Mouse (Mus musculus): ENCODE data around the gene Clec4a1. TPM values are rescaled to one million over a fixed set of nuclear protein-coding genes. Genes with fewer than 3 reads are reported as not detected.

Gene Clec4a1
- polyA plus RNA-seq, 1 experiment: not detected

DNA sequence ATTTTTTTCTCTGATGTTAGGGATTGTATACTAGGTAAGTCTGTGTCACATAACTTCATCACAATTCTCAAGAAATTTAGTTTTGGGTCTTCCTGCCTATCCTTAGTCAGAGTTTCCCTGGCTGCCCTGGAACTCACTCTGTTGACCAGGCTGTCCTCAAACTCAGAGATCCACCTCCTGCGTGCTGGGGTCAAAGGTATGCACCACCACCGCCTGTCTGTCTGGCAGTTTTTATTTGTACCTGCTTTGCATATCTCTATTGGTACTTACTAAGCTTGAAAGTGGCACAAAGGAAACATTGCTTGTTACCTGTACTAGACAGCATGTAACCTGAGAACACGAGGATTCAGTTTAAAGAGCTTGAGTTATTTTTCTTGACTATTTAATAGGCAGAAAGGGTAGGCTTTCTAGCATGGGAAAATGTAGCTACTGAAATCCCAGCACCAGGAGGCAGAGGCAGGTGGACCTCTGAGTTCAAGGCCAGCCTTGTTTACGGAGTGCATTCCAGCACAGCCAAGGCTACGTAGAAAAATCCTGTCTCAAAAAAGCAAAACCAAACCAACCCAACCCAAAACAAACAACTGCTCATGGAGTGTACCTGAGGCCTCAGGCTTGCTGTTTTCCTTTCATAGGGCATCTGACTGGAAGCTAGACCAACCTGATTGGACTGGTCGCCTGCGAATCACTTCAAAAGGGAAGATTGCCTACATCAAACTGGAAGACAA, 41.7 kb upstream of the Clec4a1 start:
- Histone ChIP-seq H3K4me3 (ENCODE audit: low read depth, low read length) (no peak overlapping the region), H3K36me3 (ENCODE audit: control insufficient read depth, insufficient read depth, low read length, poor library complexity, severe bottlenecking) (peaks cover 66% of the 10 kb centered on the region), H3K9ac (ENCODE audit: low read depth, poor library complexity, severe bottlenecking) (no peak overlapping the region), H3K4me1 (ENCODE audit: control insufficient read depth, insufficient read depth, low read length) (no peaks in the 10 kb centered on the region), H3K27me3 (ENCODE audit: control insufficient read depth, insufficient read depth, low read length, poor library complexity, severe bottlenecking) (no peaks in the 10 kb centered on the region), H3K9me3 (replicated peaks; ENCODE audit: control insufficient read depth, insufficient read depth, low read length, poor library complexity, severe bottlenecking) (no peaks in the 10 kb centered on the region), H3K27ac (ENCODE audit: insufficient read depth, low read length) (no peak overlapping the region)
- TF ChIP-seq EP300 (IDR thresholded peaks at IDR 0.05; ENCODE audit: insufficient read depth, low read depth, low read length) (no peak), POLR2A (IDR thresholded peaks at IDR 0.05; ENCODE audit: insufficient read depth, low read length) (no peak), CTCF (IDR thresholded peaks at IDR 0.05; ENCODE audit: low read depth, low read length) (no peak)

DNA sequence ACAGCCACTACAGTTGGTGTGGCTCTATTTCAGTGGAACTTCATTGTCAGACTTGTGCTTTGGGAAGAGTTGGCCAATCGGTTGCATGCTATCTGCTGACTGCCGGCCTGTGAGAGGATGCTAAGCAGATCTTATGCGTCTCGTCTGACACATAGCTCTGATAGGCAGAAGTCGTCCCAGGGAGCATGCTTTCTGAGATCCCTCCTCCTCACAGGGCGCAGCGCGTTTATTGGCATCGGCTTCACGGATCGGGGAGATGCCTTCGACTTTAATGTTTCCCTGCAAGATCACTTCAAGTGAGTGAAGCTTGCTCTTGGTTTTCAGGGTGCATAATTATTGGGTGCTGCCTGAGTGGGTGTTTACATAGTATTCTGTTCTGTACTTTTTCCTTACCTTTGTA, 40.4 kb upstream of the Clec4a1 start:
- Histone ChIP-seq H3K27ac (ENCODE audit: insufficient read depth, low read length) (no peak overlapping the region), H3K9me3 (replicated peaks; ENCODE audit: control insufficient read depth, insufficient read depth, low read length, poor library complexity, severe bottlenecking) (no peaks in the 10 kb centered on the region), H3K9ac (ENCODE audit: low read depth, poor library complexity, severe bottlenecking) (no peak overlapping the region), H3K4me3 (ENCODE audit: low read depth, low read length) (no peak overlapping the region), H3K4me1 (ENCODE audit: control insufficient read depth, insufficient read depth, low read length) (no peaks in the 10 kb centered on the region), H3K27me3 (ENCODE audit: control insufficient read depth, insufficient read depth, low read length, poor library complexity, severe bottlenecking) (no peaks in the 10 kb centered on the region), H3K36me3 (ENCODE audit: control insufficient read depth, insufficient read depth, low read length, poor library complexity, severe bottlenecking) (peaks cover 70% of the 10 kb centered on the region)
- TF ChIP-seq CTCF (IDR thresholded peaks at IDR 0.05; ENCODE audit: low read depth, low read length) (no peak), EP300 (IDR thresholded peaks at IDR 0.05; ENCODE audit: insufficient read depth, low read depth, low read length) (no peak), POLR2A (IDR thresholded peaks at IDR 0.05; ENCODE audit: insufficient read depth, low read length) (no peak)

DNA sequence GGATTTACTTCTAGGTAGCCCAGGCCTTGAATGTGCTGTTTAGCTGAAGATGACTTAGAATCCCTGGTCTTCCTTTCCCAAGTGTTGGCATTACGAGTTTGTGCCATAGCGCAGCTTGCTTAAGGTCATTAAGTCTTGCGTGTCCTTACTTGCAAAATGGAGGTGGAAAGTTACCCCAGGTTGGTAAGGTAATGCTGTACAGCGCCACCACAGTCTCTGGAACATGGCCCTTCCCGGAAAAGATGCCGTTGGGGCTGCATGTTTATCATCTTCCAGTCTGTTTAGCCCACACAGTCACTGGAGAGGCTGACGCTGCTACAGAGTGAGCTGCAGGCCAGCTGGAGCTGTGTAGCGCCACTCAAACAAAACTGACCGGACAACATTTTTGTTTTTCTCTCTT, 38.0 kb upstream of the Clec4a1 start:
- peaks cover 82% of the 10 kb centered on the region for H3K36me3 ChIP-seq (ENCODE audit: control insufficient read depth, insufficient read depth, low read length, poor library complexity, severe bottlenecking)
- no peak overlapping the region for H3K27ac ChIP-seq (ENCODE audit: insufficient read depth, low read length)
- peaks cover 11% of the 10 kb centered on the region for H3K9me3 ChIP-seq (replicated peaks; ENCODE audit: control insufficient read depth, insufficient read depth, low read length, poor library complexity, severe bottlenecking)
- H3K4me1 ChIP-seq (ENCODE audit: control insufficient read depth, insufficient read depth, low read length): no peaks in the 10 kb centered on the region
- TF ChIP-seq POLR2A (IDR thresholded peaks at IDR 0.05; ENCODE audit: insufficient read depth, low read length) (no peak), EP300 (IDR thresholded peaks at IDR 0.05; ENCODE audit: insufficient read depth, low read depth, low read length) (no peak), CTCF (IDR thresholded peaks at IDR 0.05; ENCODE audit: low read depth, low read length) (no peak)
- no peaks in the 10 kb centered on the region for H3K27me3 ChIP-seq (ENCODE audit: control insufficient read depth, insufficient read depth, low read length, poor library complexity, severe bottlenecking)
- no peak overlapping the region for H3K9ac ChIP-seq (ENCODE audit: low read depth, poor library complexity, severe bottlenecking)
- H3K4me3 ChIP-seq (ENCODE audit: low read depth, low read length): no peak overlapping the region

DNA sequence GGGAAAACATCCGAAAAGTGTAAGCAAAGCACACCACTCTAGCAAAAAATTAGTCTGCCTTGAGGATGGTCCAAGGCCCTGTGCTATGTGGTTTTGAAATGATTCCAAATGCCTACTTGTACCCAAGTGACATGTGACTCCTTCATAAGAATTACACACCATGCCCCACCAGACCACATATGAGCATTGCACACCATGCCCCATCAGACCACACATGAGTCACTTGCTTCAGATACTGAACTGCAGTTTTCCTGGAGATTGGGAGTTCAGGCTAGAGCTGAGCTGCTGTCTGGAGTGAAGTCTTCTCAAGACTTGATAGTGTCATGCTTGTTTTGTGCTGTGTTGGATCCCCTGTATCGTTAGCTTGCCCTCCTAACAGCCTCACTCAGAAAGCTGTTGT, 32.0 kb upstream of the Clec4a1 start:
- peaks cover 11% of the 10 kb centered on the region for H3K9me3 ChIP-seq (replicated peaks; ENCODE audit: control insufficient read depth, insufficient read depth, low read length, poor library complexity, severe bottlenecking)
- H3K9ac ChIP-seq (ENCODE audit: low read depth, poor library complexity, severe bottlenecking): no peak overlapping the region
- no peak overlapping the region for H3K27ac ChIP-seq (ENCODE audit: insufficient read depth, low read length)
- no peaks in the 10 kb centered on the region for H3K4me1 ChIP-seq (ENCODE audit: control insufficient read depth, insufficient read depth, low read length)
- no peaks in the 10 kb centered on the region for H3K27me3 ChIP-seq (ENCODE audit: control insufficient read depth, insufficient read depth, low read length, poor library complexity, severe bottlenecking)
- H3K36me3 ChIP-seq (ENCODE audit: control insufficient read depth, insufficient read depth, low read length, poor library complexity, severe bottlenecking): peaks cover 43% of the 10 kb centered on the region
- no peak for TF ChIP-seq CTCF (IDR thresholded peaks at IDR 0.05; ENCODE audit: low read depth, low read length)
- TF ChIP-seq EP300 (IDR thresholded peaks at IDR 0.05; ENCODE audit: insufficient read depth, low read depth, low read length): no peak
- TF ChIP-seq POLR2A (IDR thresholded peaks at IDR 0.05; ENCODE audit: insufficient read depth, low read length): no peak
- H3K4me3 ChIP-seq (ENCODE audit: low read depth, low read length): no peak overlapping the region

DNA sequence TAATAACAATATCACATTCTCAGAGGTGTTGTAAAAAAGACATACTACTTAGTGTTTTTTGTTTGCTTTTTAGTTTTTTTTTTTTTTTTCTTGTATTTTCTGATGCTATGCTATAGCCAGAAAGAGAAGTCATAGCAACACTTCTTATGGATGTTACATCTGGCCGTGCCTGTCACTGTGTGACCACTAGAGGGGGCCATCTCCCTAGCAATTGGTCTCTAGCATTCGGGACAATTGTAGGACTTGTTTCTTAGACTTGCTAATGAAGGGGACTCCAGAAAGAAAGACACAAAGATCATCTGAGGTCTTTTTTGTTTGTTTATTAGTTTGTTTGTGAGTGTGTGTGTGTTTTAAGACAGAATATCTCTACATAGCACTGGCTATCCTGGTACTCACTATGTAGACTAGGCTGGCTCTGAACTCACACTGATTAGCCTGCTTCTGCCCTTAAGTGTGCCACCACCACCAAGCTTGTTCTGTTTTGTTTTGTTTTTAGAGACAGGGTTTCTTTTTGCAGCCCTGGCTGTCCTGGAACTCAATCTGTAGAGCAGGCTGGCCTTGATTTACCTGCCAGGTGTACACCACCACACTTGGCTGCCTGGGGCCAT, 29.1 kb upstream of the Clec4a1 start:
- Histone ChIP-seq H3K27ac (ENCODE audit: insufficient read depth, low read length) (no peak overlapping the region), H3K4me3 (ENCODE audit: low read depth, low read length) (no peak overlapping the region), H3K9me3 (replicated peaks; ENCODE audit: control insufficient read depth, insufficient read depth, low read length, poor library complexity, severe bottlenecking) (peaks cover 7% of the 10 kb centered on the region), H3K36me3 (ENCODE audit: control insufficient read depth, insufficient read depth, low read length, poor library complexity, severe bottlenecking) (peaks cover 20% of the 10 kb centered on the region), H3K4me1 (ENCODE audit: control insufficient read depth, insufficient read depth, low read length) (no peaks in the 10 kb centered on the region), H3K27me3 (ENCODE audit: control insufficient read depth, insufficient read depth, low read length, poor library complexity, severe bottlenecking) (no peaks in the 10 kb centered on the region), H3K9ac (ENCODE audit: low read depth, poor library complexity, severe bottlenecking) (no peak overlapping the region)
- TF ChIP-seq EP300 (IDR thresholded peaks at IDR 0.05; ENCODE audit: insufficient read depth, low read depth, low read length): 0 out of 2 replicates have a peak, but pooled peaks have one; percentile 30
- TF ChIP-seq CTCF (IDR thresholded peaks at IDR 0.05; ENCODE audit: low read depth, low read length): peak; percentile 76
- no peak for TF ChIP-seq POLR2A (IDR thresholded peaks at IDR 0.05; ENCODE audit: insufficient read depth, low read length)

DNA sequence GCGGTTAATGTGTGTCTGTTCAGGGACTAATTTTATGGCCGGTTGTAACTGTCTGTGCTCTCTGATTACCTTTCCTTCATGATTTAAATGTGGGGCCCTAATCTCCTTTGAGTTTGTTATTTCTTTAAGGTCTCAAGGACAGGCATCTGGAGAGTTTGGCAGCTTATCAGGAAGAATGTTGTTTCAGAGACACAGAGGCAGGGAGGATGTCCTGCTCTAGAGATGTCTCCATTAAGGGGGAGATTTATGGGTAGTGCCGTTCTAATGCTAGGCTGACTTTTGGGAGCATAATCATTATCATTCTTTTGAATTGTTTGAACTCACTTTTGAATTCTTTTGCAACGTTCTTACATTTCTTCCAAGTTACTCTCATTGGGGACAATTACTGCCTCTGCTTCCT, 1.7 kb upstream of the Clec4a1 start:
- Histone ChIP-seq H3K9me3 (replicated peaks; ENCODE audit: control insufficient read depth, insufficient read depth, low read length, poor library complexity, severe bottlenecking) (no peaks in the 10 kb centered on the region), H3K36me3 (ENCODE audit: control insufficient read depth, insufficient read depth, low read length, poor library complexity, severe bottlenecking) (no peaks in the 10 kb centered on the region), H3K27ac (ENCODE audit: insufficient read depth, low read length) (no peak overlapping the region), H3K4me1 (ENCODE audit: control insufficient read depth, insufficient read depth, low read length) (no peaks in the 10 kb centered on the region), H3K4me3 (ENCODE audit: low read depth, low read length) (no peak overlapping the region), H3K27me3 (ENCODE audit: control insufficient read depth, insufficient read depth, low read length, poor library complexity, severe bottlenecking) (no peaks in the 10 kb centered on the region), H3K9ac (ENCODE audit: low read depth, poor library complexity, severe bottlenecking) (no peak overlapping the region)
- TF ChIP-seq EP300 (IDR thresholded peaks at IDR 0.05; ENCODE audit: insufficient read depth, low read depth, low read length): no peak
